Mouse (Mus musculus): Measurements from ENCODE around the gene Nkapl. TPM values are rescaled to one million over a fixed set of nuclear protein-coding genes. Genes with fewer than 3 reads are reported as not detected.
"Not testable (repeated sequence)": the region's sequence is repeated elsewhere in the genome, so short reads cannot be mapped to it uniquely, and the experiment has no call there.

The Nkapl gene
- 0.37 and 0.41 TPM in 2 replicates for polyA plus RNA-seq (2012)

- peaks cover 61% of the 10 kb centered on the region for H3K4me1 ChIP-seq (ENCODE audit: control insufficient read depth)
- H3K36me3 ChIP-seq (ENCODE audit: control insufficient read depth), result no peaks in the 10 kb centered on the region
- no peaks in the 10 kb centered on the region for H3K9me3 ChIP-seq (ENCODE audit: control insufficient read depth, low read length)
- TF ChIP-seq GATA1 (IDR thresholded peaks at IDR 0.05; ENCODE audit: low read length) (no peak), TAL1 (IDR thresholded peaks at IDR 0.05; ENCODE audit: low read length) (no peak)
- H3K4me3 ChIP-seq (replicated peaks), result peak within 1 kb of the TSS; percentile 92
- H3K27me3 ChIP-seq (ENCODE audit: control insufficient read depth), result peaks cover 3% of the 10 kb centered on the region; the same call in 1 of the 2 replicates
These were observed at the start of gene Nkapl for GRCm38 (mm10) chr13:21468061-21469019. Nkapl (minus strand) TSS chr13:21468509.

GRCm38 (mm10) chr13:21506221-21506649 lies 37.9 kb upstream of the Nkapl start:
- TF ChIP-seq TAL1 (IDR thresholded peaks at IDR 0.05; ENCODE audit: low read length), result no peak
- TF ChIP-seq GATA1 (IDR thresholded peaks at IDR 0.05; ENCODE audit: low read length), result no peak
- Histone ChIP-seq H3K9me3 (ENCODE audit: control insufficient read depth, low read length) (no peaks in the 10 kb centered on the region), H3K27me3 (ENCODE audit: control insufficient read depth) (no peaks in the 10 kb centered on the region), H3K4me3 (replicated peaks) (peak overlapping the region; percentile 82), H3K36me3 (ENCODE audit: control insufficient read depth) (no peaks in the 10 kb centered on the region), H3K4me1 (ENCODE audit: control insufficient read depth) (peaks cover 12% of the 10 kb centered on the region)

- Histone ChIP-seq H3K4me3 (replicated peaks) (no peak overlapping the region), H3K27me3 (ENCODE audit: control insufficient read depth) (peaks cover 2% of the 10 kb centered on the region; the same call in 1 of the 2 replicates), H3K4me1 (ENCODE audit: control insufficient read depth) (peaks cover 12% of the 10 kb centered on the region), H3K36me3 (ENCODE audit: control insufficient read depth) (no peaks in the 10 kb centered on the region), H3K9me3 (ENCODE audit: control insufficient read depth, low read length) (no peaks in the 10 kb centered on the region)
- TF ChIP-seq TAL1 (IDR thresholded peaks at IDR 0.05; ENCODE audit: low read length), result no peak
- no peak for TF ChIP-seq GATA1 (IDR thresholded peaks at IDR 0.05; ENCODE audit: low read length)
These were observed 34.0 kb upstream of the Nkapl start for GRCm38 (mm10) chr13:21502296-21502695.

- not testable (repeated sequence) for H3K9me3 ChIP-seq (ENCODE audit: control insufficient read depth, low read length); H3K27me3 ChIP-seq (ENCODE audit: control insufficient read depth); H3K4me1 ChIP-seq (ENCODE audit: control insufficient read depth); H3K4me3 ChIP-seq (replicated peaks); H3K36me3 ChIP-seq (ENCODE audit: control insufficient read depth)
These were observed 32.9 kb upstream of the Nkapl start, which contains the start of gene Gm11273 for GRCm38 (mm10) chr13:21501182-21501581. Gm11273 (minus strand) TSS chr13:21501418.

- H3K27me3 ChIP-seq (ENCODE audit: control insufficient read depth), result peaks cover 2% of the 10 kb centered on the region; the same call in 1 of the 2 replicates
- no peak within 1 kb of the TSS for H3K4me3 ChIP-seq (replicated peaks)
- H3K36me3 ChIP-seq (ENCODE audit: control insufficient read depth), result no peaks in the 10 kb centered on the region
- TF ChIP-seq TAL1 (IDR thresholded peaks at IDR 0.05; ENCODE audit: low read length) (no peak), GATA1 (IDR thresholded peaks at IDR 0.05; ENCODE audit: low read length) (no peak)
- no peaks in the 10 kb centered on the region for H3K4me1 ChIP-seq (ENCODE audit: control insufficient read depth)
- H3K9me3 ChIP-seq (ENCODE audit: control insufficient read depth, low read length), result no peaks in the 10 kb centered on the region
These were observed 26.8 kb upstream of the Nkapl start, which contains the start of gene AK157302 for GRCm38 (mm10) chr13:21495080-21495479. AK157302 (plus strand) TSS chr13:21495223.

GRCm38 (mm10) chr13:21492847-21493246 lies 24.5 kb upstream of the Nkapl start:
- Histone ChIP-seq H3K36me3 (ENCODE audit: control insufficient read depth) (no peaks in the 10 kb centered on the region), H3K9me3 (ENCODE audit: control insufficient read depth, low read length) (no peaks in the 10 kb centered on the region), H3K27me3 (ENCODE audit: control insufficient read depth) (no peaks in the 10 kb centered on the region), H3K4me1 (ENCODE audit: control insufficient read depth) (no peaks in the 10 kb centered on the region), H3K4me3 (replicated peaks) (no peak overlapping the region)
- TF ChIP-seq TAL1 (IDR thresholded peaks at IDR 0.05; ENCODE audit: low read length) (no peak), GATA1 (IDR thresholded peaks at IDR 0.05; ENCODE audit: low read length) (no peak)

- no peaks in the 10 kb centered on the region for H3K36me3 ChIP-seq (ENCODE audit: control insufficient read depth)
These were observed 18.6 kb upstream of the Nkapl start for GRCm38 (mm10) chr13:21486881-21487280.

GRCm38 (mm10) chr13:21478759-21479670 lies 10.7 kb upstream of the Nkapl start, which contains the start of the genes Zkscan4 and Gm10065:
Zkscan4 (plus strand) TSS chr13:21478907.
Gm10065 (minus strand) TSS chr13:21479441.
- H3K4me1 ChIP-seq (ENCODE audit: control insufficient read depth); H3K27me3 ChIP-seq (ENCODE audit: control insufficient read depth); H3K9me3 ChIP-seq (ENCODE audit: control insufficient read depth, low read length); H3K36me3 ChIP-seq (ENCODE audit: control insufficient read depth): not testable (repeated sequence)
- H3K4me3 ChIP-seq (replicated peaks), result peak within 1 kb of the TSS; percentile 62

More at GRCm38 (mm10) chr13:21486881-21487280, 18.6 kb upstream of the Nkapl start:
- Histone ChIP-seq H3K9me3 (ENCODE audit: control insufficient read depth, low read length) (0 out of 2 replicates have a peak, but pooled peaks cover 2% of the 10 kb centered on the region), H3K27me3 (ENCODE audit: control insufficient read depth) (no peaks in the 10 kb centered on the region), H3K4me1 (ENCODE audit: control insufficient read depth) (no peaks in the 10 kb centered on the region), H3K4me3 (replicated peaks) (no peak overlapping the region)
- TF ChIP-seq GATA1 (IDR thresholded peaks at IDR 0.05; ENCODE audit: low read length), result no peak
- no peak for TF ChIP-seq TAL1 (IDR thresholded peaks at IDR 0.05; ENCODE audit: low read length)

All from erythroblast, embryonic 14.5 days (primary cell).